Mouse (Mus musculus): ENCODE results near the gene C1s2. TPM values are rescaled to one million over a fixed set of nuclear protein-coding genes. Genes with fewer than 3 reads are reported as not detected.
"Not testable (repeated sequence)": the region's sequence is repeated elsewhere in the genome, so short reads cannot be mapped to it uniquely, and the experiment has no call there.

Gene C1s2
- polyA plus RNA-seq, 1 experiment from 2014 or later, result 0.26 TPM

- not testable (repeated sequence) for H3K36me3 ChIP-seq (ENCODE audit: control insufficient read depth, insufficient read depth, low read length)
Observed at GRCm38 (mm10) chr6:124575155-124575678, 60.7 kb downstream of the C1s2 start.

More at GRCm38 (mm10) chr6:124575155-124575678, 60.7 kb downstream of the C1s2 start:
- not testable (repeated sequence) for ATAC-seq; H3K4me3 ChIP-seq (ENCODE audit: low read depth, low read length); H3K4me2 ChIP-seq (ENCODE audit: low read length); H3K27ac ChIP-seq (ENCODE audit: low read length); H3K9ac ChIP-seq (ENCODE audit: low read depth, low read length); H3K9me3 ChIP-seq (replicated peaks; ENCODE audit: control insufficient read depth, low read length, poor library complexity, severe bottlenecking); H3K27me3 ChIP-seq (ENCODE audit: control insufficient read depth, insufficient read depth, low read depth, low read length); H3K4me1 ChIP-seq (ENCODE audit: control insufficient read depth, insufficient read depth, low read length)
- WGBS, result 85% methylated on average over 3 of the region's 3 CpGs

Other genes starting within 250 kb of the C1s2 start
- gene Pex5, start 221.0 kb downstream of the C1s2 start, polyA plus RNA-seq (2015; fragmentation: Nextera tagmentation; extraction: Ambion mirVana), result 75.5 and 77.7 TPM in 2 replicates
- gene Clstn3, start 171.3 kb downstream of the C1s2 start, polyA plus RNA-seq (2015; fragmentation: Nextera tagmentation; extraction: Ambion mirVana), result 151 and 183 TPM in 2 replicates
- gene C1rl, start 143.0 kb downstream of the C1s2 start, polyA plus RNA-seq (2015; fragmentation: Nextera tagmentation; extraction: Ambion mirVana), result 0.29 and 0.36 TPM in 2 replicates
- 0.31 and 0.36 TPM in 2 replicates for gene C1ra, start 123.7 kb downstream of the C1s2 start, polyA plus RNA-seq (2015; fragmentation: Nextera tagmentation; extraction: Ambion mirVana)
- gene C1s1, start 93.7 kb downstream of the C1s2 start, polyA plus RNA-seq (2015; fragmentation: Nextera tagmentation; extraction: Ambion mirVana), result 0.73 and 0.89 TPM in 2 replicates
- gene C1rb, start 65.8 kb downstream of the C1s2 start, polyA plus RNA-seq (2015; fragmentation: Nextera tagmentation; extraction: Ambion mirVana), result not detected in 2 replicates
- 40.5 and 43.8 TPM in 2 replicates for gene Lpcat3, start 26.9 kb upstream of the C1s2 start, polyA plus RNA-seq (2015; fragmentation: Nextera tagmentation; extraction: Ambion mirVana)
- gene Emg1, start 76.1 kb upstream of the C1s2 start, polyA plus RNA-seq (2015; fragmentation: Nextera tagmentation; extraction: Ambion mirVana), result 95.3 and 101 TPM in 2 replicates
- 240 and 245 TPM in 2 replicates for gene Phb2, start 76.3 kb upstream of the C1s2 start, polyA plus RNA-seq (2015; fragmentation: Nextera tagmentation; extraction: Ambion mirVana)
- 2.4 and 4.0 TPM in 2 replicates for gene Ptpn6, start 102.6 kb upstream of the C1s2 start, polyA plus RNA-seq (2015; fragmentation: Nextera tagmentation; extraction: Ambion mirVana)
- gene Grcc10, start 105.3 kb upstream of the C1s2 start, polyA plus RNA-seq (2015; fragmentation: Nextera tagmentation; extraction: Ambion mirVana), result 665 and 679 TPM in 2 replicates
- not detected in 2 replicates for gene Gm45234, start 119.9 kb upstream of the C1s2 start, polyA plus RNA-seq (2015; fragmentation: Nextera tagmentation; extraction: Ambion mirVana)
- 28.9 and 29.3 TPM in 2 replicates for gene Atn1, start 120.4 kb upstream of the C1s2 start, polyA plus RNA-seq (2015; fragmentation: Nextera tagmentation; extraction: Ambion mirVana)
- gene Eno2, start 133.6 kb upstream of the C1s2 start, polyA plus RNA-seq (2015; fragmentation: Nextera tagmentation; extraction: Ambion mirVana), result 94.4 and 138 TPM in 2 replicates
- gene Lrrc23, start 143.6 kb upstream of the C1s2 start, polyA plus RNA-seq (2015; fragmentation: Nextera tagmentation; extraction: Ambion mirVana), result 5.7 and 6.3 TPM in 2 replicates
- 9.6 and 10.1 TPM in 2 replicates for gene Spsb2, start 172.6 kb upstream of the C1s2 start, polyA plus RNA-seq (2015; fragmentation: Nextera tagmentation; extraction: Ambion mirVana)
- 415 and 461 TPM in 2 replicates for gene Tpi1, start 178.2 kb upstream of the C1s2 start, polyA plus RNA-seq (2015; fragmentation: Nextera tagmentation; extraction: Ambion mirVana)
- gene Usp5, start 193.4 kb upstream of the C1s2 start, polyA plus RNA-seq (2015; fragmentation: Nextera tagmentation; extraction: Ambion mirVana), result 220 and 223 TPM in 2 replicates
- 18.2 and 19.5 TPM in 2 replicates for gene Cdca3, start 193.5 kb upstream of the C1s2 start, polyA plus RNA-seq (2015; fragmentation: Nextera tagmentation; extraction: Ambion mirVana)
- 2.3 and 2.4 TPM in 2 replicates for gene Gnb3, start 204.2 kb upstream of the C1s2 start, polyA plus RNA-seq (2015; fragmentation: Nextera tagmentation; extraction: Ambion mirVana)
- gene P3h3, start 221.7 kb upstream of the C1s2 start, polyA plus RNA-seq (2015; fragmentation: Nextera tagmentation; extraction: Ambion mirVana), result 13.4 and 15.4 TPM in 2 replicates
- gene Gpr162, start 227.9 kb upstream of the C1s2 start, polyA plus RNA-seq (2015; fragmentation: Nextera tagmentation; extraction: Ambion mirVana), result 36.6 and 40.0 TPM in 2 replicates